Mouse (Mus musculus) megakaryocyte, embryonic 14.5 days (primary cell): ENCODE measurements at regions not wholly inside any gene's neighbourhood (a gene's known extent, or its start where the extent isn't known, plus 50 kb on each side); places are given as distances from the start of the nearest gene placed in this dataset.

Experiments
- FLI1 ChIP-seq: IDR thresholded peaks from 2 replicates; pipeline ENCODE4 v1.6.1; 2012; ENCODE audit warnings: low read length, inconsistent platforms, mixed read lengths
- GATA1 ChIP-seq: IDR thresholded peaks from 3 replicates; pipeline ENCODE4 v1.6.1; 2012; ENCODE audit warnings: mixed read lengths, low read length, inconsistent platforms, borderline replicate concordance

DNA sequence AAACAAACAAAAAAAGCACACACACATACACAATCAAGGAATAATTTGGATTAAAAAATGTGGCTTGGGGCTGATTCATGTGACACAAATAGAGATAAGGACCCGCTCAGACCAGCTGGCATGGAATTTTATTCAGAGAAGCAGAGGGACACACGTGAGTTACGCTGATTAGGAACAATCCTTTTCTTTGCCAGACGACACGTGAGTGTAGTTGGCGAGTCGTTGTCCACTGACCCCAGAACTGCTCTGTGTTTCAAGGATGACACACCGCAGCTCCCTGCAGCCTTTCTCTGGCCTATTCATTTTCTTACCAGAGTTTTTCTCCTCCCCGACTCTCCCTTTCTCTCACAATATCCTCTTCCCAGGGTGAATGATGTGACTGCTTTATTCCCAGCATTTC, 163.4 kb upstream of the 4933402D24Rik start:
- TF ChIP-seq GATA1 = no peak
- TF ChIP-seq FLI1 = no peak
